Mouse (Mus musculus): Measurements from ENCODE around the gene Jph4.

Jph4 gene

DNA sequence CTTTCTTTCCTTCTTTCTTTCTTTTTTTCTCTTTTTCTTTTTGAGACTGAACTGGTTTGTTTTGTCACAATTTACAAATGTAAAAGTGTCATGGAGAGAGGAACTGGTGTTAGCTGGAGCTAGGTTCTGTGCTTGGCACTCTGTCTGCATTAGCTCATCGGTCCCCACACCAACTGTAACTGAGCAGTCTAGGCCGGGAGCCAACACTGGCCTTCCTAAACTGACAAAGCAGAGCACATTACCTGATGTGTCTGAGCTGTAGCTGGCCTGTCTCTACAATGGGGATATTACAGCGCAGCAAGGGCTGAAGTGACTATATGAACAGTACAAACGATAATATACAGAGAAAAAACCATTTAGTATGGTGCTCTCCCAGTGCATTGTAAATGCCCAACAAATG lies 2.1 kb upstream of the Jph4 start:
- no peak for DNase-seq (ENCODE audit: low read depth, low spot score)

DNA sequence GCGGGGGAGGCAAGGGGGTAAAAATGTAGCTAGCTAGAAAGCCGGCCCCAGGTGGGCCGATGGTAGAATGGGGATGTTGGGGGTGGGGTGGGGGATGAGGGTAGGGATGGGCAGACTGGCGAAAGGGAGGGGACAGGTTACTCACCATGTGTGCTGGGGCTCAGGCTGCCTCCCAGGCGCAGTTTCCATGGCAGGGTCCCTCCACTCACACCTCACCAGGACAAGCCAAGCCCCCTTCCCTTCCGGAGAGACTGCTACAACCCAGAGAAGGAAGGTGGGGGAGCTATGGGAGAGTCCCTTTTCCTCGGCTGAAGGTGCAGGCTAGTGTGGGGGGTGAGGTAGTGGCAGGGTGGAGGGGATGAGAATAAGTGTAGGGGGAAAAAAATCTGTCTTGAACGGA lies 889 bp downstream of the Jph4 start:
- no peak for DNase-seq (ENCODE audit: low read depth, low spot score)

- DNase-seq (ENCODE audit: low read depth, low spot score), result peak; percentile 27
These were observed 1.7 kb downstream of the Jph4 start for GRCm38 (mm10) chr14:55114759-55115701.

DNA sequence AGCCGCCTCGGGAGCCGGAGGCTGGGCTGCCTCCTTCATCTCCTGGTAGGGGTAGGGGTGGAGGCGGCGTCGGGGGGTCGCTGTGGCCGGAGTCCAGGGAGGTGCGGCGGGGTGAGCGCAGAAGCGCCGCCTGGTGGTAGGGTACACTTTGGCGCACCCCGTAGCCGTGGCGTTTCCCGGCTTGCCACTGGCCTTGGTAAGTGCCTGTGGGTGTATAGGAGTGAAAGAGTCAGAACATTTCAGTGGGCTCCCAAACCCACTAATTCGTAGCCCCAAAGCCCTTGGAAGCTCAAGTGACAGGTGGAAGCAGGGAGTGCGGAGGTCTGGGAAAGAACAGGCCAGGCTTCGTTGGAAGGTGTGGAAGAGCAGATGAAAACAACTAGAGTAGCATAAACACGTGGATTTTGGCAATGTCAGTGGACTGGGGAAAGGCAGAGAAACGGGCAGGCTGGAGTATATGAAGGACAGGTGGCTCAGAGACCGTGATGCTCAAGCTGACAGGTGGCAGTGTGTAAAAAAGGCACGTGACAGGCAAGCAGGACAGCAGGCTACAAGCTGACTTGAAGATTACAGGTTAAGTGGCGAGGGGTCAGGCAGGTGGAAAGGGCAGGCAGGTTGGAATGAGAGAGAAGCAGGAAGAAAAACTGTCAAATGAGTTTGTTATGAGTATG lies 2.6 kb downstream of the Jph4 start:
- peak; percentile 31 for DNase-seq (ENCODE audit: low read depth, low spot score)

DNA sequence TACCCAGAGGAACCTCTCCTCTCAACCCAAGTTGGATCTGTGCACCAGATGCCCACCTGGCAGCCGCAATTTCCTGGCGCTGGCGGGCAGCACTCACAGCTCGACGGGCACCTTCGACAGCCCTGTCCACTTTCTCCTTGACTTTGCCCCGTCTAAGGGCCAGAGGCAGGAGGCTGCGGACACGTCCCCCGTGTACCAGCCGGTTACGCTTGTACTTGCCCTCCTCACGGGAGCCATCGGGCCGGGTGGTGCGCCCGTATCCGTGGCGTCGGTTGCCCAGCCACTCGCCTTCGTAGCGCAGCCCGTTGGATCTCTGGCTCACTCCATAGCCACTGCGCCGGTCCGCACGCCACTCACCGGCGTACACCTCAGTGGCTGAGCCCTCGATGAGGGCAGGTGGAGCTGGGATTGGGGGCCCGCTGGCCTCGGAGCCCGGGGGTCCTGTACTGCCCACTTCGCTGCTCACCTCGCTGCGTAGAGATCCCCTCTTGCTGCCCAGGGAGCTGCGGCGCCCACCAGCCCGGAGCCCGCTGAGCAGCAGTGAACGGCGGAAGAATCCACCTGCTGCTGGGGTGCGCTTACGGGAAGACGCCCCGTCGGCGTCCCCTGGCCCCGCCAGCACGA lies 3.3 kb downstream of the Jph4 start:
- no peak for DNase-seq (ENCODE audit: low read depth, low spot score)

DNA sequence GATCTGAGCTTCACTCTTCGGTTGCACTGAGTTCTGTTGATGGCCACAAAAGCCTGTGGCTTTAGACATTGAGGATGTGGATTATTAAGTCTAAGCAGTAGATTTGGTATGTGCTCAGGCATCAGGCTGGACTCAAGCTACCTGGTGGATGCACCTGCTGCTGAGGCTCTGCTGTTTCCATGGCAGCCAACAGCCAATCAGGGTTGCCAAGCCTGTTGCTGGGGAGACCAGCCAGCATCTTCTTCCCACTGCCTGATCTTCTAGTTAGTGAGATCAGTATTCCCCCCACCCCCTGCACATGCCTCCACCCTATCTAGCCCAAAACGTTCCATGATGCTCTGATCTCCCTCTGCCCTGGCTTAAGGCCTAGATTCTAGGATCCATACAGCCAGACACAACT lies 5.0 kb downstream of the Jph4 start:
- no peak for DNase-seq (ENCODE audit: low read depth, low spot score)

DNA sequence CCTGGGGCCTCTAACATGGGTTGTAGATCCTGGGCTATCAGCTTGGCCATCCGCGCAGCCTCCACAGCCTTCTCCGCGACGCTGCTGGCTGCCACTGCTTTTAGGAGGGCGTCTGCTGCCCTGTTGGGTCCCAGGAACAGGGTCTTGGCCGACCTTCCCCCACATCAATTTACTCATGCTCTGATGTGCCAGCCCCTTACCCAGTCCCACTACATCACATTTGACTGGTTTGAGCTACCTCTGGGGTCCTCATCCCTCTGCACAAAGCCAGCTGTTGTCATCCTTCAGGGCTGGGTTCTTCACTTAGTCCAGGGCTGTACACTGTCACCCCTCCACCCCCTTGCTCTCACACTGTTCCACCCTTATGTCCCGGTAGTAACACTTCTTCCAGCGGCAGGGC lies 6.7 kb downstream of the Jph4 start:
- DNase-seq (ENCODE audit: low read depth, low spot score), result no peak

DNA sequence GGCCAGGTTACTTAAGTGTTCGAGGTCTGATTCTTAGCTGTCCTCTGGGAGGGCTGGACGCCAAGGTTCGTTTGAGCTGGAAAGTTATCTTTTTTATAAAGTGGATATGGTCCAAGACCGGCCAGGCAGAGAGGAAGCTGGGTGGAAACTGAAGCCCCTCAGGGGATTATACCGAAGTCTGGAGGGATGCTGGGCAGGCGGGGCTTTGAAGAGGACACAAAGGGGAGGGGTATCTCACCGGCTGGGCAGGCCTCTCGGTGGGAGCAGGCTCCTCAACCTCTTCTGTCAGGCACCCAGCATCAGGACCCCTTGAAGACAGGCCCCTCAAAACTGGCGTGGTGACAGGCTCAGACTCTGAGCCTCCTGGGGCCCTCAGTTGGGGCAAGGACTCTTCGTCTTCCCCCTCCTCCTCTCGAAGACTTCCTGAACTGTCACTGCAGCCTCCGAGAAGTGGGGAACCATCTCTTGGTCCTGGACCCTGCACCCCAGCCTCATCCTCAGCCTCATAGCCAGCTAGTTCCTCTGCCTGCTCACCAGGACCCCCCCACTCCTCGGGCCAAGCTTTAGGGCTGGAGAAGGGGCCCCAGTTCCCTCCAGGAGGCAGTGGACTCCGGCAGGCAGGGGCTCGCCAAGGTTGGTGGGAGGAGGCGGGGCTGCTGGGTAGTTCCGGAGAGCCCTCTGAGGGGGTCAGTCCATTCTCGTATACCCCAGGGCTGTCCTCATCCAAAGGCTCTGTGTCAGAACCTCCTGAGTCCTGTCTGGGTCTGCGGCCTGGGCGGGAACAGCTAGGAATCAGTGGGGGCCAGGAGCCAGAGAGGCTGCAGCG lies 7.5 kb downstream of the Jph4 start:
- no peak for DNase-seq (ENCODE audit: low read depth, low spot score)

DNA sequence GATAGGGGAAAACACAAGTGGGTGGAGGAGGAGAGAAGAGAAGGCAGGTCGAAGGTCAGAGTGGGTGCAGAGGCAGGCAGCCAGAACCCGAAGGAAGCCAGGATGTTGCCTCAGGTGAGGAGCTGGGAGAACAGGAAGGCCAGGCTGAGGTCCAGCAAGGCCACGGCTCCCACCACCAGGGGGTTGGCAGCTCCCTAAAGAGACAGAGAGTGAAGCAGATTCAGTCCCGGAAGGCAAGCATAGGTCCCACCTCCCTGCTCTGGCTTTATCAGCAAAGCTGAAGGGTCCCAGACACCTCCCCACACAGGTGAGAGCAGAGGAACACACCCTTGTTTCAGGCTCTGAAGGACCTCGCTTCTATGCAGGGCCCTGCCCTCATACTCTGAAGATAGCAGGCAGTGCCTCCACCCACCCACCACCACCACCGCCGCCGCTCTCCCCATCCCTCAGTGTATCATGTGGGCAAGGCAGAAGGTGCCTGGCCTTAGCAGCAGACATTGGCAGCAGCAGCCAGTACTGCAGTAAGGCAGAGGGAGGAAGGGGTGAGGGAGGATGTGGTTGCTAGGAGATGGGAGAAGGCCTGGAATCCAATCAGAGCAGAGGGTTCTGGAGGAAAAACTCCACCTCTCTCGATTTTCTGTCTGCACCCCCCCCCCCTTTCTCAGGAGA lies 8.4 kb downstream of the Jph4 start:
- DNase-seq (ENCODE audit: low read depth, low spot score), result no peak

- no peak for DNase-seq (ENCODE audit: low read depth, low spot score)
These were observed 9.7 kb downstream of the Jph4 start for GRCm38 (mm10) chr14:55106990-55107389.

- DNase-seq (ENCODE audit: low read depth, low spot score), result peak; percentile 88
These were observed 10.6 kb downstream of the Jph4 start, which contains the start of gene Ap1g2 for GRCm38 (mm10) chr14:55105836-55106809. Gene Ap1g2, minus strand, starts transcription at chr14:55106593.

GRCm38 (mm10) chr14:55105386-55105785 lies 11.3 kb downstream of the Jph4 start:
- DNase-seq (ENCODE audit: low read depth, low spot score), result no peak

GRCm38 (mm10) chr14:55104365-55104764 lies 12.4 kb downstream of the Jph4 start:
- DNase-seq (ENCODE audit: low read depth, low spot score), result no peak

GRCm38 (mm10) chr14:55102253-55102785 lies 14.4 kb downstream of the Jph4 start:
- no peak for DNase-seq (ENCODE audit: low read depth, low spot score)

GRCm38 (mm10) chr14:55101592-55101991 lies 15.1 kb downstream of the Jph4 start:
- DNase-seq (ENCODE audit: low read depth, low spot score), result peak; percentile 67

- peak; percentile 90 for DNase-seq (ENCODE audit: low read depth, low spot score)
These were observed 18.7 kb downstream of the Jph4 start for GRCm38 (mm10) chr14:55098067-55098466.

- DNase-seq (ENCODE audit: low read depth, low spot score), result no peak
These were observed 19.1 kb downstream of the Jph4 start for GRCm38 (mm10) chr14:55097646-55098045.

DNA sequence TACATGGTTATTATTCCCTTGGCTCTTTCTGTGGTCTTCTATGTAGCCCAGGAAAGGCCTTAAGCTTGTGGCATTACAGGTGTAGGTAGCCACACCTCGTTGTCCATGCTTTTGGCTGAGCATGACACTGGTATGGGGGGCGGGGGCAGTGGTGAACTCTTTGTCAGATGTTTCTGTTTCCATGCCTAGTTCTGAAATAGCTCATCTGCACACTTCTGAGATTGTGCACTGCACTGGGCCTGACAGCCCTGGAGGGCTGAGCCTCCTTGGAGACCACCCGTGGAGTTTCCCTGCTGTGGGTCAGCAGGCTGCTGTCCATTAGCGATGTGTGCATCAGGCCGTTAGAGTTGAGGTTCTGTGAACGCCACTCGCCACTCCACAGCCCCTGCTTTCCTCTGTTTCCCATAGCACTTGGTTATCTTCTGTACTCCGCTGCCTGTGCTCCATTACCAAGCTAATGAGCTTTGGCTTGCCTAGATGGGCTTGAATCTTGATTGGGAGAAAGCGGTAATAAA lies 20.1 kb downstream of the Jph4 start:
- DNase-seq (ENCODE audit: low read depth, low spot score), result no peak

DNA sequence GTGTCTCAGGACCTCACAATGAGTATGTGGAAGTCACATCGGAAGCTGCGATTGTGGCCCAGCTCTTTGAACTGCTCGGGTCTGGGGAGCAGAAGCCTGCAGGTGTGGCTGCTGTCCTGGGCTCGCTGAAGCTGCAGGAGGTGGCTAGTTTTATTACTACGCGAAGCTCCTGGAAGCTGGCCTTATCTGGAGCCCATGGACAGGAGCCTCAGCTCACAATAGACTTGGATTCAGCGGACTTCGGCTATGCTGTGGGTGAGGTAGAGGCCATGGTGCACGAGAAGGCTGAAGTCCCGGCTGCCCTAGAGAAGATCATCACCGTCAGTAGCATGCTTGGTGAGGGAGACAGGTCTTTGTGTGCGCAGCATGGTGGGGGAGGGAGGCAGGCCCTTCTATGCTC lies 21.1 kb downstream of the Jph4 start:
- DNase-seq (ENCODE audit: low read depth, low spot score), result no peak
